Mouse (Mus musculus): ENCODE results near the gene Cybc1.

The Cybc1 gene

DNA sequence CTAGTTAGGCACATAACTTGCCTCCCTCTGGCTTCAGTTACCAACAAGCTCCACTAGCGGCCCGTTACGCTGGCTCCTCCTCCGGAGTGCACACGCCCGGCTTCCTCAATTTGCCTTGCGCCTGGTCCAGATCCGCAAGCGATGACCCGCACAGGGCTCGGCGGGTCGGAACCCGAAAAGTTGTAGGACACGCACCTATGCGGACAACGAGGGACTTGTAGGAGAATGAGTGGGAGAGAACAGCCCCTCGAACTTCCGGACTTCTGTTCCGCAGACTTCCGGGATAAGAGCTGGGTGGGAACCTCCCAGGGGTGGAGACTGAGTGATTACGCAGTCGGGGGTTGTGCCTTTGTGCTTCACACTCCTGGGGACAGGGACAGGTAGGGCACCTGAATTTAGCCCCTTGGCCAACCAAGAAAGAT lies at the start of gene Cybc1:
TSS of gene Cybc1 (minus strand) at position 305 of the 422 bp plus-strand sequence.
- peak; percentile 64 for DNase-seq (ENCODE audit: low spot score)

DNA sequence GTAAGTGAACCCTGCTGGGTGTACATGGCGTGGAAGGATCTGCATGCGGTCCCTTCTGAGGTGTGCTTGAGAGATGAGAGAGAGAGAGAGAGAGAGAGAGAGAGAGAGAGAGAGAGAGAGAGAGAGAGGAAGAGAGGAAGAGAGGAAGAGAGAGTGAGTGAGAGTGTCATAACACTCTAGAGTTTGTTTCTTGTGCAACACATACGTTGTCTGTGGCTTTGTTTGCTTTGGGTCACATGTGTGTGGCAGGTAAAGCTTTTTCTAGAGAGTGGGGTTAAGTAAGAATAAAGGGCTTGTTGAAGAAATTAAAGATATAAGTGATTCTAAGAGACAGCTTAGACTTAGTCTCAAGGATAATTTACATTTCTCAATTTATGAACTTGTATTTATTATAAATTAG lies 48.9 kb upstream of the Cybc1 start:
- no peak for DNase-seq (ENCODE audit: low spot score)

DNA sequence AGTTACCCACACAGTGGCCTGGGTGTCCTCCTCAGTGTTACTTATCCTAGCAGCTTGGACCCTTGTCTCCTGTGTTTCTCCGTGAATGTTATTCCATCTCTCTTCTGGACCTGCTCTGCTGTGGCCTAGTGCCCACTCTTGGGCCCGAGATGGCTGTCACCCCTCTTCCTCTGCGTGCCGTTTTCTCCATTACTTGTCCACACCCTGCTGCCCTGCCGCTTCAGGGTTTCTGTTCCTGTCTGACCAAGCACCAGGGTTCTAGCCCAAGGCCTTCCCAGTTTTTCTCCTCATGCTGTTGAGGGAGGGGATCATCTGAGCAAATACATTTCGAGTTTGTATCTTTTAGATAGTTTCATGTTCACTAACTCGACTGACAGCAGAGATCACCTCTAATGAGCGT lies 48.4 kb upstream of the Cybc1 start:
- DNase-seq (ENCODE audit: low spot score), result no peak

DNA sequence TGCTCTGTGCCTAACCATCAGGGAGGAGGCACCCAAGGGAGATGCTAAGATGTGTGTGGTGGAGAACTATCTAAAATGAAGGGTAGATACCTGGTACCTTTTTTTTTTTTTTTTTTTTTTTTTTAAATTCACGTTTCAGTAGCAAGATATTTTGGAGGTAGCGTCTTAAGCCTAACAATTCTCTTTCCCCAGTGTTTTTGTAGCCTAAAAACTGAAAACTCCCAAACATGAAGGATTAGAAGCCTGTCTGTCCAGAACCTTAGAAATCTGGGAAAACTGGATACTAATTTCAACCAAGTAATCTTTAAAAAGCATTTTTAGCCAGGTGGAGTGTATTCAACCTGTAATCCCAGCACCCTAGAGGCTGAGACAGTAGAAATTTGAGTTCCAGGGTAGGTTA lies 32.0 kb upstream of the Cybc1 start:
- DNase-seq (ENCODE audit: low spot score), result no peak

DNA sequence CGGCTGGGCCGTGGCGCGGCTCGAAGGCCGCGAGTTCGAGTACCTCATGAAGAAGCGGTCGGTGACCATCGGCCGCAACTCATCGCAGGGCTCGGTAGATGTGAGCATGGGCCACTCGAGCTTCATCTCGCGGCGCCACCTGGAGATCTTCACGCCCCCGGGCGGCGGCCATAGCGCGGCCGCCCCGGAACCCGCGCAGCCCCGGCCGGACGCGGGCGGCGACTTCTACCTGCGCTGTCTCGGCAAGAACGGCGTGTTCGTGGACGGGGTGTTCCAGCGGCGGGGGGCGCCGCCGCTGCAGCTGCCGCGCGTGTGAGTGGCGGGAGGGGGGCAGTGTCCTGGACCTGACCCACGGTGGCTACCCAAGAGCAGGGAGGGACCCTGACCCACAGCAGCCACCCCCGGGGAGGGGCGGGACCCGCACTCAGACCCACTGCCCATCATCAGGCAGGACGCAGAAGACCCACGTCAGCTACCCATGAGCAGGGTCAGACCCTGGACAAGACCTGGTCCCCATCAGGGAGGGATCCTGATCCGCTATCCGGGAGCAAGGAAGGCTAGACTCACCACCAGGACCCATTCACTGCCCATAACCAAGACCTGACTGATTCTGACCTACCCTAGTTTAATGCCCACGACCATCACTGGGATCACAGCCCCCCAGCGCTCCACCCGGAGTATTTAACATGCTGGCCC lies 31.2 kb upstream of the Cybc1 start:
- peak; percentile 31 for DNase-seq (ENCODE audit: low spot score)

DNA sequence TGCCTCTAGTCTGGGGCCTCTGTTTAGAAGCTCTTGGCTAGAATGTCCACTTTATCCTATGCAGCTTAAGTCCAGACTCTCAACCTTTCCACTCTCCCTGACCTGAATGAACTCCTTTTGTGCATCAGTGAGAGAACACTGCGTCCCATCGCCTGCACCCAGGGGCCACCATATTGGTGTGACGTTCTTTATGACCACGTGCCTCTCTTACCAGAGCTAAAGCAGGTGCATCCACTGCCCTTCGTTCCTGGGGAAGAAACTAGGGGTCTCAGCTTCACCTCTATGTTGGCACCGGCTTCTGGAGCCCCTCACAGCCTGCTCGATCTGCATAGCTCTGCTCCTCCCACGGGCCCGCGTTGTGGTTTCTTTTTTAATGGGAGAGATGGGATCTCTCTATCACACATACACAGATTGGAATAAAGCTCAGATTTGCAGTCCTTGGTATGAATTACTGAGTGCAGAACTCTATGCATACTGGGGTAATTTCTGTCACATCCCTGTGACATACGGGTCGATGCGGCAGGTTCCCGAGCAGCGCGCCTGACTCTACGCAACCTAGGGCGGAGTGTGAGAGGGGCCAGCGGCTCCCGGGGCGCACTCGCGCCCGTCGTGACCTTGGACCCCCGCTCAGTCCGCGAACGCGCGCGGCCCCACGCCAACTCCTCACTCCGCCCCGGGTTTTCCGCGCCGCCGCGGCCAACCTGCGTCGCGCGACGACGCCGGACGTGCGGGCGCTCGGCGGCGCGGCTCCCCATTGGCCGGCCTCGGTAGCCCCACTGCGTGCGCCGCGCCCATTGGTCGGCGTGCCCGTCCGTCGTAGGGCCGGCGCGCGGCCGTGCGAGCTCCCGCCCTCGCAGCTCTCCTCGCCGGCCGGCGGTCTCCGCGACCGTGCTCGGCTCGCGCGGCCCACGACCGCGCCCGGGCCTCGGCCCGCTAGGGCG lies 30.3 kb upstream of the Cybc1 start, which contains the start of gene Foxk2:
TSS of gene Foxk2 (plus strand) at position 831 of the 941 bp plus-strand sequence.
- peak; percentile 93 for DNase-seq (ENCODE audit: low spot score)

DNA sequence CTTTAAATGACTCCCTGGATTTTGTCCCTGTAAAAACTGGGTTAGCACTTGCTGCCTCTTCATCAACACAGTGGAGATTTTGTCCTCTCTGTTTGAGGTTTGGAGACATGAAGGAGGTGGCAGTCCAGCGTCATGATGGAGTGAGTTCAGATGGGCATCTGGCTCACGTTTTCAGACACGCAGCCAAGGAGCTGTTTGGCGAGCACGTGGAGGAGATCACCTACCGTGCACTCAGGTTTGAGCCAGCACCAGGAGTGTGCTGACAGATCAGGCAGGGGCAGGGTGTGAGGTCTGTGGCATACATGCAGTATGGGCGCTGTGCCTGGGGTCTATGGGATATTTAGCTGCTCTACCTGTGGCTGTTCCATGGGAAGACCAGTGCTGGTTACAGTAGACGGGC lies 21.1 kb upstream of the Cybc1 start:
- DNase-seq (ENCODE audit: low spot score), result no peak

DNA sequence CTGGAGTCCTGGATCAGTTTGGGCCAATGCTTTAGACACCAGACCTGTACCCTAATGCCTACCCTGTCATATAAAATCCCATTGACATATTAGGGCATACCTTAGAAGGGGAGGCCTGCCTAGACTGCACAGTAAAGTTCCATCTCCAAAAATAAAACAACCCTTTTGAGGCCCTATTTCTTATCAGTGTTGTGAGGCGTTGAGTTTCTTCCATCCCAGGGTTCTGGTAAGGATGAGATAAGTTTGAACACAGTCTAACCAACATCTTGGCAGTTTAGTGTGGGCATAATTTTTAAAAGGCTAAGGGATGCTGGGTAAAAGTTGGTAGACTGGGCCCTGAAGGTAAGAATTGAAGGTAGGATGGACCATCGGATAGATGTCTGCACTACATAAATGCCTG lies 10.5 kb upstream of the Cybc1 start:
- DNase-seq (ENCODE audit: low spot score), result no peak

DNA sequence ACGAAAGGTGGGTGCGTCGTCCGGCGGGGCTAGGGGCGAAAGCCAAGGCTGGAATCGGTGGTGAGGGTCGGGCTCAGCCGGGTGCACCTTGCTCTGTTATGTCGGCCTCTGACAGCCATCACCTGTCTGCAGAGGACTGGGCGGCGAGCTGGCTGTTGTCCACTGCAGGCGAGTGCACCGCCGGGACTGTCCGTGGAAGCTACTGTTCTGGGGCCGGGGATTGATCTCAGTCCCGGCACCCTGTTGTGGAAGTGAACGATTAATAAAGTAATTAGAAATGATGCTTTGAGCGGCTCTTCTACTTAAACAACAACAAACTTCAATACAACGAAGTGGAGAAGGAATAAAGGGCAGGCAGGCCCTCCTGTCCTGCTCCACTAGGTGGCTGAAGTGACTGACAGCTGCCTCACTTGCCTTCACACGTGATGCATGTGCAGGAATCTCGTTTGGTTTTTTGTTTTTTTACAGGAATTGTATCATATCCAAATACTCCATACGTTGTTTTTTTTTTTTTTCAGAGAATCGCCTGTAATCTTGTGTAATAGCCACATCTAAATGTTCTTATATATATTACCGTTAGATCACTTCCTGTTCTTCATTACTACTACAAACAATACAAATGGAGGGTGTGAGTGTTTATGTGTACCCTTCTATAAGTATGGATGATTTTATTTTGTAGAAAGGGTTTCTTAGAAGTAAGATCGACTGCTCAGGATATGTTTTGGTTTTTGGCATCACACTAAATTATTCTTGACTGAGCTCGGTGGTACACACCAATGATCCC lies 8.4 kb upstream of the Cybc1 start:
- DNase-seq (ENCODE audit: low spot score), result no peak

DNA sequence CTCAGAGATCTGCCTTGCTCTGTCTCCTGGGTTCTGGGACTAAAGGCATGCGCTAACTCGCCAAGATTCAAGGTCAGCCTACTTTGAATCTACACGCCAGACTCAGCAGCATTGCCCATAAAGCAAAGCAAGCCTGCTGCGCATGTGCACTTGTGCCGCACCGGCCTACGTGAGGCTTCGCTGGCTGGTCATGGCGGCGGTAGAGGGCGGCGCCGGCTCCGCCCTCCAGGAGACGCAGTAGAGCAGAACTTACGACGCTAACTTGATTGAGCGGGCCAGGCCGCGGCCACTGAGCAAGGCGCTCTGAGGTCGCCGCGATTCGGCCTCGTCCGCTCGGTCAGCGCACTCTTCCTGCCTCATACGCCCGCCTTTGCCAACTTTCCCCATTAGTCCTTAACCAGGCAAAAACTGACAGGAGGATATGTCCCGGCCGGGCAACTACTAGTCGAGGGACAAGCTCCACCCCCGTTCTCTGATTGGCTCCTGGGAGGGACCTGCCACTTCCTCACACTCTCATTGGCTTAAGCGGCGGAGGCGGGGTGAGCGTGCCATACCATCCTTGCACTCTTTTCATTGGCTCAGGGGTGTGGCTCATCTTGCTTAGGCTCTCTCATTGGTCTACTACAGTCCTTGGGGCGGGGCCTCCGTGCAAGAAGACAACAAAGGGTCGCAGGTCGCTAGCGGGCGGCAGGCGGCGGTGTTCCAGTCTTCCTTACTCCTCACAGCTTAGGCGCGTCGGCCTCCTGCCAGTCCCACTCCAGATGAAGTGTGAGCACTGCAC lies 7.6 kb upstream of the Cybc1 start, which contains the start of gene Narf:
TSS of gene Narf (plus strand) at position 690 of the 781 bp plus-strand sequence.
- DNase-seq (ENCODE audit: low spot score), result peak; percentile 96

DNA sequence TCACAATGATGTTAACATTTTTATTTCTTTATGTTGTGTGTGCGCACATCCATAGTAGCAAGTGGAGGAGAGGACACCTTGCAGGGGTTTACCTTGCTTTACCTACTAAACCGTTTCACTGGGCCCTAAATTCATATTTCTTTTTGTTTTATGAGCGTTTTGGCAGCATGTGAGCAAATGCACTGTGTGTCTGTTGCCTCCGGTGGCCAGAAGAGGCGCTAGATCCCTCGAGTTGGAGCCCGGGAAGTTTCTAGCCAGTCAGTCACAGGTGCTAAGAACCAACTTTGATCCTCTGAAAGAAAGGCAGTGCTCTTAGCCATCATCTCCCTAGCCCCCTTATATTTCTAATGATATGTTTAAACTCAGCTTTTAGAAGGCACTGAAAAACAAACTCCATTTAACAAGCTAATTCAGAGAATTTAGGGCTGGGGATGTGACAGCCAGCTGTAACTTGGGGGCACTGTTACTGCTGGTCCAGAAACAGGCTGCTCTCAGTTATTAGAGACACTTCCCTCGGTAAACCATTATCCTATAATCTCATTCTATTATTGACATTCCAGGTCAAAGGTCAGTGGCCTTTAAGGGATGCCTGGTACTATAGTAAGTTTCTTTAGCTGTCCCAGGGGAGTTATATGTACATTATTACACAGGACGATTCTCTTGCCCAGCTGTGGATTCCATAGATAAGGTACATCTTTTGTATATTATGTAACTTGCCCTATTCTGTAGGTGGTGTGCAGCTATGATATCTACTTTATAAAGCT lies 6.5 kb upstream of the Cybc1 start:
- peak; percentile 20 for DNase-seq (ENCODE audit: low spot score)

DNA sequence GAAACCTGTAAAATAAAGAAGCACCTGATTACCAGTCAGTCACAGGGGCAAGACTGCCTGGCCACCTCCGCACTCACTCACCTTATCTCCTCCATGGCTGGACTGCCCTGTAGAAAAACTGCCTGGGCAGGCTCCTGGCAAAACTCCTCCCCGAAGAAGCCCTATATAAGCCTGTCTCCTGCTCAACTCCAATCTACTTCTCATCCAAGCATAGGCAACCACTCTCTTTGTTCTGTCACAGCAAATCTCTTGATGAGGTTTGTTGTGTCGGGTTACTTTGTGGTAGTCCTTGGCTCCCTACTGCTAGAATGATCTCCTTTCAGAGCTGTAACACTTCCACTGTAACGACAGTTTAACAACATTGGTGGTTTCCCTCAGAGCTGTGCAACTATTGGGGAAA lies 3.6 kb upstream of the Cybc1 start:
- DNase-seq (ENCODE audit: low spot score), result no peak

DNA sequence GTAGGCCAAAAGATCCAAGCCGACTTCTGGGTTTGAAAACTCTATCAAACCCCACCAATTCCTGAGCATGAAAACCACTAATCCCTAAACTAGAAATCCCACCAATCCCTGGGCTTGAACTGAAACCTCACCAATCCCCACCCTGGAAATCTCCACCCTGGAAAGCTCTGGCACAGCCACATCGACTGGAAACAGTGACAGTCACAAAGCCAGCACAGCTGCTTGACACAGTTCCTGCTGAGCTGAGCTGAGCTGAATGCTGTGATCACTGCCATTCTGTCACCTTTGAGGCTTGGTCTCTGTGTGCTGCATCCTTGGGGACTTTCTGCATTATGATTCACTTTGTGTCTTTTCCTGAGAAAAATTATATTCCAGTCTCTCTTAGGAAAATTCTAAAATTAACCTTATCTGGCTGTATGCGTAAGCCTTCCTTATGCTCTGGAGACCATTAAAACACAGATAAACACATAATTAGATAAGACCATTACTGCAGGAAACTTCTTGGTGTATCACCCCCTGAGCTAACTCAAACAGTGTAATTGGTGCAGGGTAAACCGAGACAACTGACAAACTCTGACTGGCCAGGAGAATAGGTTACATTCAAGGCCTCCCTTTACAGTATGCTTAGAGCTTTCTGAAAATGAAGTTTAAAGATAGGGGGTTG lies 2.6 kb upstream of the Cybc1 start:
- DNase-seq (ENCODE audit: low spot score), result no peak

DNA sequence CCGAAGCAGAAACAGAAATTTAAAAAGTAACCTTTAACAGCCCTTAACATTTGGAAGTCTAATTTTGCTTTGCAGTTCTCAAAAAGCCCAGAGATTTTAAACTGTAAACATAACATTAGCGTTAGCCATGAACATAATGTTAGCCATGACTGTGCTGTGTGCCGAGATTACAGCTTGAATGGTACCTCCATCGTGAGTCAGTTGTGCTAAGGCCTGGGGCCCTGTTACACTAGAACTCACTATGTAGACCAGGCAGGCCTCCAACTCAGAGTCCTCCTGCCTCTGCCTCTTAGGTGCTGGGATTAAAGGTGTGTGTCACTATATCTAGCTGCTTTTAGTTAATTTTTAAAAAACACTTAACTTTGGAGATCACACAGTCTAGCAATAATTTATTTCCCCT lies 2.1 kb upstream of the Cybc1 start:
- no peak for DNase-seq (ENCODE audit: low spot score)

DNA sequence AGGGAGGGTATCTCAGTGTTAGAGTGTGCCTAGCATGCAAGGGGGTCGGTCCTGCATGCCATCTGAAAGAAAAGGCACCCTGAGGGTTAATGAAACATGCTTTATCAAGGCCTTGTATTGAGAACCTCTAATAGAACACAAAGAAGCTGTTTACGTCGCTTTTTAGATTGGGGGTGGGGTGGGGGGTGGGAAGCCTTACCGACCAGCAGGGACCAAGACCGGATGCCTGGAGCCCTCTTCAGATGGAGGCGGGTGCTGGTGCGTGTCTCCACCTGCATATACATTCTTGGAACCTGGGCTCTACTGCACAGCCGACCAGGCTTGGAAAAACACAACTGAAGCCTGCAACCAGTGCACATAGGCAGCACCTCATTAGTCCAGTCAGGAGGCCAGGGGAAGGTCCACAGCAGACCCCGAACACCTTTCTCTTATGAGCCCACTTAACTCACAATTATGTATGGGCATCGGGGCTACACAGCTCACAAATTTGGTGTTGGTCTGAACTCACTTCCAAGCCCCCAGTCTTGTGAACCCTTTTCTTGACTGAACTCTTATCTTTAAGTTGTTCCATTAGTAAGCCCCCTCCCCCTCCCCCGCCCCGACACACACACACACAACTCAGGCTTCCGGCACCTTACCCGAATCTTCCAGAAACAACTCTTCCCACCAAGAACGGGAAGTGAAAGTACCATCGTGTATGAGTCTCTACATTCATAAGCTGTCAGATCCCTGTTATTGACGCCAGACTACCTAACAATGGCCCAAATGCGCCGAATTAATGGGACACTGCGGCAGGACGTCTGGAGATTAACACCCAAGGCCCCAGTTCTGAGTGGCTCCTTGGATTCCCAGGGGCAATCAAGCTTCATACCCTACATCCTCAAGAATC lies 749 bp downstream of the Cybc1 start:
- DNase-seq (ENCODE audit: low spot score), result no peak

DNA sequence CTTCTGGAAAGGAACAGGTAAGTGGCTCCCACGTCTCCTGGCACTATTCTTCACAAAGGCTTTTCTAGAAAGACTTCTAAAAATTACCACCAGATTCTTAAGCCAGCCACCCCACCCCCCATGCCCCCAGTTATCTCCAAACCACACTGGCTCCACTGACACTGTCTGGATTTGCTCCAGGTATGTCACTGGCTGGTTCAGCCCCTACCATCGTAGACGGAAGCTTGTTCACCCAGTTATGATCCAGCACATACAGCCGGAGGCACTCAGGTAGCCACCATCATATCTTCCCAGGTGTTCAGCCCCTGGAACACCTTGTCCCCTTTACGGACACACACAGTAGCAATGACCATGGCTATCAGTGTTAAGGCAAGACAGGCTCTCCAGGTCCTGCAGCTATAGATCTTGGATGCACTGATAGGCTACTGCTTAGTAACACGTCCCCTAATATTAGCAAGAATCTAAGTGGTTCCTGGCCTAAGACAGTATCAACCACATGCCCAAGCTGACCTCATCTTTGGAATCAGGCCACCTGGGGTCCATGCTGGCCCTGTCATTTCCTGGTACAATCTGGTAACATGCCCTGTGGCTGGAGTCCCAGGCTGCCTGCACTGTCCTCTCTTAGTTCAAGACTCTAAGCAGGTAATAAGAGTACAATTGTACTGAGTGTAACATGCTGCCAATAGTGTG lies 7.7 kb downstream of the Cybc1 start:
- no peak for DNase-seq (ENCODE audit: low spot score)

DNA sequence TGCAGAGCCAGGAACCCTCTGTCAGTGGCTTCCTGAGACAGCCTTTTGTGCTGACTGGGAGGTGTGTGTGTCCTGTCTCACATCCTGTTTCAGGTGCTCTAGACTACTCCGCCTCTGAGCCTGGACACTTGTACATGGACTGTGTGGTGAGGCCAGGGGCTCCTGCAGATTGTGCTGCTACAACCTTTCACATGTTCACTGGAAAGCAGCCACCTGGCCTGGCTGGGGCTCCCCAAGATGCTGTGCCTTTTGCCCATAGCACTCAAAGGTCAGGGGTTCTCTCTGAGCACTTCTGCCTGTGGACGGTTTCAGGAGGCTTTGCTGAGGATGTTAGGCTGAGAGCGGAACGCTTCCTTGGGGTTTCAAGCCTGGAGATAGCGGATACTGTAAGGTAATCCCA lies 8.4 kb downstream of the Cybc1 start:
- DNase-seq (ENCODE audit: low spot score), result no peak

DNA sequence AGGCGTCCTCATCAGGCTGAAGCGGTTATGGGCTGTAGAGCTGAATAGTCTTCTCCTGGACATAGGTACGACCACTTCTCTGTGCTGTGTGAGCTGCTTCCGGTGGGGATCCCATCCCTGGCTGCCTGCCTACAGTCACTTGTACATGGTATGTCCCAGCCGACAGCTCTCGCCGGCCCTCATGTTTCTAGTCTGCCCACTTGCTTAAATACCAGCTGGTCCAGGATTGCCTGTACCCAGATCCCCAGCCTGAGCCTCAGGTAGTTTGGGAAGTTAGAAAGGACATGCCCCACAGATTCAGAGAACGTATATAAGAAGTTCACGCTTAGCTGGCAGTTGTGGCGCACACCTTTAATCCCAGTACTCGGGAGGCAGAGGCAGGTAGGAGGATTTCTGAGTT lies 9.3 kb downstream of the Cybc1 start:
- no peak for DNase-seq (ENCODE audit: low spot score)

DNA sequence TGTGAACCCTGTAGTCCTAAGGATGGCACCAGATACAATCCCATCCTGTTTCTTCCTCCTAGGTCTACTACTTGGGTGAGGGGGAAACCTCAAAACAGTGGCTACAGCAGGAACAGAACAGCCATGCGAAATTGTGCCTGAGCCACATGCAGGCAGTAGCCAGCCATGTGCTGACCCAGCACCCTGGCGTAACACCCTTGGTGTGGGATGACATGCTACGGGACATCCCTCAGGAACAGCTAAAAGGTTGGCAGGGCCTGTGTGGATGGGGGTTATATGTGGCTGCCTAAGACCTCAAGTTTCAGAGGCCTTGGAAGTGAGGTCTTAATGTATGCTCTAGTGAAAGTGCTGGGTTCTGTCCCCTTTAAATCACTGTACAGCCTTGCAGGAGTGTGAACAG lies 12.3 kb downstream of the Cybc1 start:
- no peak for DNase-seq (ENCODE audit: low spot score)
